Mouse (Mus musculus): ENCODE measurements around the gene Mettl16. TPM values are rescaled to one million over a fixed set of nuclear protein-coding genes. Genes with fewer than 3 reads are reported as not detected.

Mettl16 gene
- polyA plus RNA-seq, 1 experiment from 2014 or later = 13.4 TPM

GRCm38 (mm10) chr11:74811538-74811937 is 40.9 kb downstream of the Mettl16 start:
- TF ChIP-seq CTCF (IDR thresholded peaks at IDR 0.05; ENCODE audit: low read depth) (no peak), EP300 (optimal IDR thresholded peaks at IDR 0.05) (no peak)

GRCm38 (mm10) chr11:74815795-74816194 is 45.2 kb downstream of the Mettl16 start:
- ATAC-seq (ENCODE audit: low FRiP score, low TSS enrichment) = no peak
- Histone ChIP-seq H3K36me3 (ENCODE audit: control insufficient read depth, insufficient read depth, low read length) (peaks cover 4% of the 10 kb centered on the region; the same call in 1 of the 2 replicates), H3K4me1 (replicated peaks; ENCODE audit: control insufficient read depth, insufficient read depth) (no peaks in the 10 kb centered on the region), H3K27ac (replicated peaks) (no peak overlapping the region), H3K9me3 (ENCODE audit: control insufficient read depth, low read length) (no peaks in the 10 kb centered on the region), H3K4me2 (replicated peaks; ENCODE audit: low read depth) (no peak overlapping the region), H3K27me3 (ENCODE audit: control insufficient read depth, insufficient read depth, low read length) (no peaks in the 10 kb centered on the region), H3K9ac (ENCODE audit: low read length) (no peak overlapping the region), H3K4me3 (ENCODE audit: low read depth, low read length) (no peak overlapping the region)
- DNase-seq (ENCODE audit: low spot score) = no peak
- TF ChIP-seq CTCF (IDR thresholded peaks at IDR 0.05; ENCODE audit: low read depth) = peak; percentile 61
- TF ChIP-seq EP300 (optimal IDR thresholded peaks at IDR 0.05) = no peak

More at GRCm38 (mm10) chr11:74811538-74811937, 40.9 kb downstream of the Mettl16 start:
- H3K4me1 ChIP-seq (replicated peaks; ENCODE audit: control insufficient read depth, insufficient read depth) = no peaks in the 10 kb centered on the region
- H3K4me2 ChIP-seq (replicated peaks; ENCODE audit: low read depth) = no peak overlapping the region
- no peak overlapping the region for H3K27ac ChIP-seq (replicated peaks)
- ATAC-seq (ENCODE audit: low FRiP score, low TSS enrichment) = no peak
- no peaks in the 10 kb centered on the region for H3K27me3 ChIP-seq (ENCODE audit: control insufficient read depth, insufficient read depth, low read length)
- no peak for DNase-seq (ENCODE audit: low spot score)
- no peaks in the 10 kb centered on the region for H3K9me3 ChIP-seq (ENCODE audit: control insufficient read depth, low read length)
- peaks cover 3% of the 10 kb centered on the region; the same call in 1 of the 2 replicates for H3K36me3 ChIP-seq (ENCODE audit: control insufficient read depth, insufficient read depth, low read length)
- WGBS = 57% methylated on average over 5 of the region's 5 CpGs
- H3K4me3 ChIP-seq (ENCODE audit: low read depth, low read length) = no peak overlapping the region
- H3K9ac ChIP-seq (ENCODE audit: low read length) = no peak overlapping the region

- Histone ChIP-seq H3K36me3 (ENCODE audit: control insufficient read depth, insufficient read depth, low read length) (peaks cover 4% of the 10 kb centered on the region; the same call in 1 of the 2 replicates), H3K4me1 (replicated peaks; ENCODE audit: control insufficient read depth, insufficient read depth) (no peaks in the 10 kb centered on the region), H3K9me3 (ENCODE audit: control insufficient read depth, low read length) (no peaks in the 10 kb centered on the region), H3K4me3 (ENCODE audit: low read depth, low read length) (no peak overlapping the region), H3K27me3 (ENCODE audit: control insufficient read depth, insufficient read depth, low read length) (no peaks in the 10 kb centered on the region), H3K9ac (ENCODE audit: low read length) (no peak overlapping the region), H3K4me2 (replicated peaks; ENCODE audit: low read depth) (no peak overlapping the region), H3K27ac (replicated peaks) (no peak overlapping the region)
- DNase-seq (ENCODE audit: low spot score) = no peak
- no peak for ATAC-seq (ENCODE audit: low FRiP score, low TSS enrichment)
- 66% methylated on average over 1 of the region's 1 CpGs for WGBS
- TF ChIP-seq CTCF (IDR thresholded peaks at IDR 0.05; ENCODE audit: low read depth) (no peak), EP300 (optimal IDR thresholded peaks at IDR 0.05) (no peak)
These were observed 50.3 kb downstream of the Mettl16 start for GRCm38 (mm10) chr11:74820921-74821320.

GRCm38 (mm10) chr11:74821463-74821862 is 50.8 kb downstream of the Mettl16 start:
- peak; percentile 77 for TF ChIP-seq CTCF (IDR thresholded peaks at IDR 0.05; ENCODE audit: low read depth)
- no peak for TF ChIP-seq EP300 (optimal IDR thresholded peaks at IDR 0.05)

GRCm38 (mm10) chr11:74822746-74823440 is 52.3 kb downstream of the Mettl16 start:
- Histone ChIP-seq H3K36me3 (ENCODE audit: control insufficient read depth, insufficient read depth, low read length) (peaks cover 3% of the 10 kb centered on the region; the same call in 1 of the 2 replicates), H3K9ac (ENCODE audit: low read length) (no peak overlapping the region), H3K4me3 (ENCODE audit: low read depth, low read length) (no peak overlapping the region), H3K9me3 (ENCODE audit: control insufficient read depth, low read length) (no peaks in the 10 kb centered on the region), H3K27ac (replicated peaks) (0 out of 2 replicates have a peak overlapping the region, but pooled peaks have one; percentile 40), H3K4me1 (replicated peaks; ENCODE audit: control insufficient read depth, insufficient read depth) (no peaks in the 10 kb centered on the region), H3K4me2 (replicated peaks; ENCODE audit: low read depth) (no peak overlapping the region), H3K27me3 (ENCODE audit: control insufficient read depth, insufficient read depth, low read length) (no peaks in the 10 kb centered on the region)
- 83% methylated on average over 7 of the region's 7 CpGs for WGBS
- TF ChIP-seq CTCF (IDR thresholded peaks at IDR 0.05; ENCODE audit: low read depth) (no peak), EP300 (optimal IDR thresholded peaks at IDR 0.05) (no peak)
- DNase-seq (ENCODE audit: low spot score) (peak; percentile 13), ATAC-seq (ENCODE audit: low FRiP score, low TSS enrichment) (no peak)

More at GRCm38 (mm10) chr11:74821463-74821862, 50.8 kb downstream of the Mettl16 start:
- ATAC-seq (ENCODE audit: low FRiP score, low TSS enrichment) (no peak), DNase-seq (ENCODE audit: low spot score) (peak; percentile 34)
- no peak overlapping the region for H3K27ac ChIP-seq (replicated peaks)
- no peak overlapping the region for H3K4me3 ChIP-seq (ENCODE audit: low read depth, low read length)
- no peak overlapping the region for H3K4me2 ChIP-seq (replicated peaks; ENCODE audit: low read depth)
- 27% methylated on average over 1 of the region's 1 CpGs for WGBS
- no peaks in the 10 kb centered on the region for H3K4me1 ChIP-seq (replicated peaks; ENCODE audit: control insufficient read depth, insufficient read depth)
- H3K9me3 ChIP-seq (ENCODE audit: control insufficient read depth, low read length) = no peaks in the 10 kb centered on the region
- peaks cover 4% of the 10 kb centered on the region; the same call in 1 of the 2 replicates for H3K36me3 ChIP-seq (ENCODE audit: control insufficient read depth, insufficient read depth, low read length)
- no peak overlapping the region for H3K9ac ChIP-seq (ENCODE audit: low read length)
- no peaks in the 10 kb centered on the region for H3K27me3 ChIP-seq (ENCODE audit: control insufficient read depth, insufficient read depth, low read length)

- 58% methylated on average over 7 of the region's 7 CpGs for WGBS
These were observed 55.5 kb downstream of the Mettl16 start for GRCm38 (mm10) chr11:74826151-74826550.

More at GRCm38 (mm10) chr11:74826151-74826550, 55.5 kb downstream of the Mettl16 start:
- Histone ChIP-seq H3K9ac (ENCODE audit: low read length) (no peak overlapping the region), H3K4me3 (ENCODE audit: low read depth, low read length) (no peak overlapping the region), H3K27me3 (ENCODE audit: control insufficient read depth, insufficient read depth, low read length) (no peaks in the 10 kb centered on the region), H3K36me3 (ENCODE audit: control insufficient read depth, insufficient read depth, low read length) (no peaks in the 10 kb centered on the region), H3K9me3 (ENCODE audit: control insufficient read depth, low read length) (no peaks in the 10 kb centered on the region), H3K4me1 (replicated peaks; ENCODE audit: control insufficient read depth, insufficient read depth) (no peaks in the 10 kb centered on the region), H3K27ac (replicated peaks) (peak overlapping the region; percentile 35), H3K4me2 (replicated peaks; ENCODE audit: low read depth) (no peak overlapping the region)
- ATAC-seq (ENCODE audit: low FRiP score, low TSS enrichment) (no peak; the same call in 1 of the 2 replicates), DNase-seq (ENCODE audit: low spot score) (peak; percentile 58)
- TF ChIP-seq EP300 (optimal IDR thresholded peaks at IDR 0.05) = no peak

Data from stomach, postnatal 0 days (tissue).